Mouse (Mus musculus) left cerebral cortex, adult 8-10 months (tissue): ENCODE measurements at regions not wholly inside any gene's neighbourhood (a gene's known extent, or its start where the extent isn't known, plus 50 kb on each side); places are given as distances from the start of the nearest gene placed in this dataset.
"Not testable (repeated sequence)": the region's sequence is repeated elsewhere in the genome, so short reads cannot be mapped to it uniquely, and the experiment has no call there.

Source experiments
- DNase-seq, 2 experiments: peaks; one replicate each; pipeline ENCODE4 v3.0.0; 2022; ENCODE audit warnings: low spot score in 2 of 2

DNA sequence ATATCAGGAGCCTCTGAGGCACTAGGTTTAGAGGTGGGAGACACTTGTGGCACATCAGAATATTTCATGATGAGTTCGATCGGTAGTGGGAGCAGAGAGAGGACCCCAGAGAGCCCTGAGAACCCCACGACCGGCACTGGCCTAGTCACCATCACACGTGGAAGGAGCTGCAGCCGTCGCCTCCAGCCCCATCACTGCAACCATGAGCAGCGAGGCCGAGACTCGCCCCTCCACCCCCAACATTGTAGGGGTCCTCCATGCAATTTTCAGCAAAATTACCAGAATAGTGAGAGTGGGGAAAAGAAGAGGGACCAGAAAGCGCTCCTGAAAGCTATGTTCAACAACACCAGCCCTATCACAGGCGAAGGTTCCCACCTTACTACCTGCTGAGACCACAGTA is 297.0 kb downstream of the Edem1 start:
- DNase-seq: no peak

DNA sequence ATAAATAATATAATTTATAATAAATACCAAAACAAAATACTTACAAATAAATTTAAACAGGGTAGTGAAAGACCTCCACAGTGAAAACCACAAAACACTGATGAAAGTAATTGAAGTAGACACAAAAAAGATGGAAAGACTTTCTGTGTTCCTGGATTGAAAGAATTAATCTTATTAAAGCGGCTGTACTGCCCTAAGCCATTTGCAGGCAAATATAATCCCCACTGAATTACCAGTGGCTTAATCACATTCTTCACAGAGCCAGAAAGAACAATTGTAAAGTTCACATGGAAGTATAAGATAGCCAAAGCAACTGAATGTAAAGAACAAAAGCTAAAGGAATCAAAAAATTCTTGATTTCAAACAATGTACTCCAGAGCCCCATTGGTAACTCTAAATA is 298.8 kb downstream of the Edem1 start:
- no peak for DNase-seq

DNA sequence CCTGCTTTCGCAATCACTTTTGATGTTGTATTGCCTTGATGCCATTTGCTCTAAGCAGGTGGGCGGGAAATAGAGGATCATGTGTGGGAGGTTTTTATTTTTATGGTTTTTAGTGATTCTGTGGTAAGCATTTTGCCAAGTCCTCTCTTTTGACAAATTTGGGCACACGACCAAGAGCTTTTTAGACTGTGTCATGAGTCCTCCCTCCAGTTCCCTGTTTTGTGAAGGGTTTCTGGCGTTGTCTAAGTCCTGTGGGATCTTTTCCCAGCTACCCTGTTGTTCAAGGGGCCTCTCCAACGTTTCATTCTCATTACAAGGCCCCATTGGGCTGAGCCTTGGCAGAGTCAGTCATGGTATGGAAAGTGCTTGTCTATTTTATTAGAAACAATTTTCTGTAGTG is 317.7 kb downstream of the Edem1 start:
- DNase-seq: no peak

DNA sequence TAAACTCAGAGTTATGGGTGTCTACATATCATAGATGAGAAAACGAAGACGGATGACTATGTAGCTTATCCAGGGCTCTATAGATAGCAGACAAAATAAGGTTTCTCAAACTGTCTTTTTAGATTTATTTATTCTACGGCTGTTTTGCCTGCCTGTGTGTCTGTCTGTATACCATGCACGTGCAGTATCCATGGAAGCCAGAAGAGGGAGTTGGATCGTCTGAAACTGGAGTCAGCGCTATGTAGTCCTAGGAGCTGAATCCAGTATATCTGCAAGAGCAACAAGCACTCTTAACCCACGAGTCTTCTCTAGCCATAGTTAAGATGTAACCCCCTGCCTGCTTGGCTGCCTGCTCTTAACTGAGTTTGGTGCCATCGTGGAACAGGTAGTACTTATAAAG is 320.6 kb downstream of the Edem1 start:
- DNase-seq: no peak

DNA sequence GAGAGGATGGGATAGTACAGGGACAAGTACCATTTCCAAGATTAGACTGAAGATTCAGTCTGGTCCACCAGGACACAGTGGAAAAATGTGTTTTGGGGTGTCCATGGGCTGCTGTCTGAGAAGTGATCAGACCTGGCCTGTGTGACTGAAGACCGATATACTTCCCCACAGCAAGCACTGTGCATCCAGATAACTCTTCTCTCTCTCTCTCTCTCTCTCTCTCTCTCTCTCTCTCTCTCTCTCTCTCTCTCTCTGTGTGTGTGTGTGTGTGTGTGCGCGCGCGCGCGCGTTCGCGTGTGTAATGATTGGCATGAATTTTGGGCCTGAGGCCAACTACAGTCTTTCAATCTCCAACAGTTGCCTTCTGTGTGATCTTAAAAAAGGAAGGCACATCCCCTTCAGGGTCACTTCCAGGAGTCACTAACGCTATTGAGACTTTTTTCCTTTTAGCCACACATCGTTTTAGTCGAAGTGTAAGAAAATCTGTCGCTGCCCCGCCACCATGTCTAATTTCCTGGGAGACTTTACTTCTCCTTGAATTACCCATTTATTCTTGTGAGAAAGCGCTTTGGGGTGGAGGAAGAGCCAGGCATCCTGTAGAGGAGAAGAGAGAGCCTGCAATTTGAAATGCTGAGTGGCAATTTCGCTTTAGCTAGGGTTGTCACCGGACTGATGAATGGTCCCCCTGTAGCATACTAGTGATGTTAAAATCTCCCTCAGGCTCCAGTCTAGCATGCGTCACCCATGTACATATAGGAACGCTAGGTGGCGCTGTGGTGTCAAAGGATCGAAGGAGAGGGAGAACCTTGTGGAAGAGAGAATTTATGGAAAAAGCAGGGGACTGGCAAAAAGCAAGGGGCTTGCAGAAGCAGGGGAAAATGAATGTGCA is 321.8 kb downstream of the Edem1 start:
- peak; percentile 63 to 68 for DNase-seq

DNA sequence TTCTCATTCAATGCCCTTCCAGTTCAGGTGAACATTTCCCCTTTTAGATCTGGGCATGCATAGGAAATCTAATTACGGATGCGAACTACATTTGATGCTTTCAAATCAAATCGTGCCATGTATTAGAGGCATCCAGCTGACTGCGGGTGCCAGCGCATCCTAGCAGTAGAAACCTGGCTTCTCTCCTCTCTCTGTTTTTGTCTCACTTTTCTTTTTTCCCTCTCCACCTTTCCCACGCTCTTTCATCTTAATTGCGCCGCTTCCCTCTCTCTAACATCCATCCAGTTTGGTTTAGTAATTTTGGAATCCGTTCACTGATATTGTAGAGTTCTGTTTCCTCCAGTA is 322.4 kb downstream of the Edem1 start:
- no peak for DNase-seq

DNA sequence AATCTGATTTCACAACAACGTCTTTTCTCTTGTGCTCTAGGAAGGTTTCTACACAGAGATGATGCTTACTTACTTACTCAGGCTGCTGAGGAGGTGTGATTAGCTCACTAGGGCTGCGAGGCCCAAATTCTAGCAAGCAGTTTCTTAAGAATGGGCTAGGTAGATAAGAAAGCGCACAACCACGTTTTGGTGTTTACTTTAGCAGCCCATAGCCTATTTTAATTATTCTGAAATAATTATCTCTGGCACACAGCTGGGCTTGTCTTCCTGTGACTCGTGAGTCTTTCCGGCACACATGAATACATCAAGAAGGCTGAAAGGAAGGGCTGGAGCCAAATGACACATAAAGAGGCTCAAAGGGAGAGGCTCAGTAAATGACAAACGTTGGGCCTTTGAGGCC is 325.2 kb downstream of the Edem1 start:
- no peak for DNase-seq

DNA sequence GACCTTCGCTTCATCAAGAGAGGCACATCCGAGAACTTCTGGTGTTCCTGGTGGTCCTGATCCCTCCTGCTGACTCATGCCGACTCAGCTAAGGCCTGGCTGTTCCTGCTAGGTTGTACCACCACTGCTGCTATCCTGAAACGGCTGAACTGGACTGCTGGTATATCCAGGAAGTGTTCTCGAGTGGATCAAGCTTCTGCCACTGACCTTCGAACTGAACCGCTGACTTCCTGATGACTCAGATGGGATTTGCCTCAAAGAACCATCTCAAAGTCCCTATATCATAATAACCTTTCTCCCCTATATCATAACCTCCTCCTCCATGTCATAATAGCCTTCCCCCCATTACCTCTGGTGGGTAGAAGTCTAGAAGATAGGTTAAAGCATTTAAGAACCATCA is 331.1 kb downstream of the Edem1 start:
- no peak for DNase-seq

DNA sequence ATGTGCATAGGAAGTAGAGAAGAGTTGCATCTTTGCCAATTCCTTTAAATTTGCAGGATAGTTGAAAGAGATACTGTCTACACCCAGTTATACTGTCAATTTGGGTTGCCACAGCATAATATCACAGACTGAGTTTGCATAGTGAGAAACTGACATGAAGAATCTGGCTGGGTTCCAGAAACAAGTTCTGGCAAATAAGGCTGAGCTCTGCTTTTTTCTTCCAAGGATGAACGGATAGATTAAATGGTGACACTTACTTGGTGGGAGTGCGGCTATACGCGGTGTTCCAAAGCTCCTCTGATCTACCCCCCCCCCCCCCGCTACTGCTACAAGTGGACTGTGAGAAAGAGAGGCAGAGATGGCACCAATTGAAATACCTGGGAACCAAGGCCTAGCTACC is 339.0 kb downstream of the Edem1 start:
- no peak for DNase-seq

DNA sequence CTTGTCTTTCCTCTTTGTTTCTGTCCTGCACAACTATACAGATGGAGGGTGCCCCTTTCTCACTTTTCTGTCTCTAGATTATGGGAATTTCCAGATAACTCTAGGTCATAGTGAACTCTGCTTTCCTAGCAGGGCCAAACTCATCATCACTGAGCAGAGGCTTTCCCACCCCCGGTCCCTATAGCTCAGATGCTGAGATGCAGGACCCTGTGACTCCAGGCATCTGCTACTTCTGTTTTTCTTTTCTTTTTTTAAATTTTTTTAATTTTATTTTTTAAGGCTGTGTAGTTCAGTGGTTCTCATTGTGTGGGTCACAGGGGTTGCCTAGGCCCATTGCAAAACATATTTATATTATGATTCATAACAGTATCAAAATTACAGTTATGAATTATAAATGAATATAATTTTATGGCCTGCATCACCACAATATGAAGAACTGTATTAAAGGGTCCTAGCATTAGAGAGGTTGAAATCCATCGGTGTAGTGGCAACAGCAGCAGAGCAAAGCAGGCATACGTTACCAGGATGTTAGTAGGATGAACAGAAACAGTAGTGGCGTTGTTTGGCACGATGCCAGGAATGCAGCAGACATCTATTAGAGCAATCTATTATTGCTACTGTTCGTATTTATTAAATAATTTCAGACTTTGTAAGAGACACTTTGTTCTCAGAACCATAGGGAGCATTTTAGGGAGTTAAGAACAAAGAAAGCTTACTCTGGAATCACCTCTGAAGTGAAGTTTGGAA is 343.8 kb downstream of the Edem1 start:
- DNase-seq: no peak

DNA sequence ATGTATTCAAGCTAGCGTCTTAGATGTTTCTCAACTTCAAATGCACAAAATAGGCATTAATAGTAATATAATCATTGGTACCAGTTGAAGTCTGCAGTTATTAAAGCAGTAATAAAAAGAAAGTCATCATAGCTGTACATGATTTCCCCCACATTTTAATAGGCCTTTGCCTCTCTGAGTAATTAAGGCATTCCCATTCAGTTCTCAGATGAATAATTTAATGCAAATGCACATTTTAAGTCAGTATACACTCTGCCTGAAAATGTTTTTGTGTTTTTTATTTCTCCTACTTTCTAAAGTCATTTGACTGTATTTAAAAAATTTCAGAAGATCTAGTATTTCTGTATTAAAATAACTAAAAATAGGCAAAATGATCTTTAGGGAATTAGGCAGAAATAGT is 344.6 kb downstream of the Edem1 start:
- DNase-seq: no peak

DNA sequence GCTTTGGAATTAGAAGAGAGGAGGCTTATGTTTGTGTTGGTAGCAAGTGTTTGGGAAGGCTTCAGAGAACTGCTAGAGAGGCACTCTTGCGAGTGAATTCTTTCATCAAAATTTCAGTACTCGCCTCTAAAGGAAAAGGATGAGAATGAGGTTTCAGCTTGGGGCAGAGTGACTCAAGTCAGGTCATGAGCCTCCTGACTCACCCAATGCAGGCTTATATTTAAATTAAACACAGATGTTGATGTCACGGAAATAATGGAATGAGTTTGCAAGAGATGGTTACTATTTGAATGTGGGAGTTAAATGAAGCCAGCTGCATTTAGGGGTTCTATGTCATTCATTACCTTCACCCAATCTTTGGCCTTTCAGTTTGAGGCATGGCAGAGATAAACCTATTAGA is 348.4 kb downstream of the Edem1 start:
- no peak for DNase-seq

DNA sequence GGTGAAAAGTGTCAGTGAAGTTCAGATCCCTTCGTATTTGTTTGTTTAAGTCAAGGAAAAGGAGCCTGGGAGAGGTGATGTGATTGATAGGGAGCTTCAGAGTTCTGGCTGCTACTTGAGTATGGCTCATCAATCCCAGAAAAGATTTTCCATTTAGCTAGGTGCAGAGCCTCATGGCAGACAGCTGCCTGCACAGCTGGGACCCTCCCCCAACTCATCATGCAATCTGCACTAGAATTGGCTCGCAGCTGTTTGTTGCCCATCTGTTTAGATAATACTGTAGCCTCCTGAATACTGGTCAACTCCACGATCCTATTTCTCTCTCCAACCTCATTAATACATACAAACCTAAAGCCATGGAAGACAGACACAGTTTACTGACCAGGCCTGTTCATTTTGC is 354.4 kb downstream of the Edem1 start:
- no peak for DNase-seq

DNA sequence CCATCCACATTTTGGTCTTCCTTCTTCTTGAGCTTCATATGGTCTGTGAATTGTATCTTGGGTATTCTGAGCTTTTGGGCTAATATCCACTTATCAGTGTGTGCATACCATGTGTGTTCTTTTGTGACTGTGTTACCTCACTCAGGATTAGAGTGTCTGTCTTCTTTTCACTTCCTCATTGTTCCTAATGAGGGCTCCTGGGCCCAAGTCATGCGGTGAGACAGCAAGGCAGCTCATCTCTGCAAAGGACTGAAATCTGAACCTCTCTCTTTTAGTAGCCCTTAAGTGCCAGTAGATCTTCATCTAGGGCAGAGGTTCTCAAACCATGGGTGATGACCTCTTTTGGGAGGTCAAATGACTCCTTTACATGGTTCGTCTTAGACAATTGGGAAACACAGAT is 364.6 kb downstream of the Edem1 start:
- DNase-seq: not testable (repeated sequence)

DNA sequence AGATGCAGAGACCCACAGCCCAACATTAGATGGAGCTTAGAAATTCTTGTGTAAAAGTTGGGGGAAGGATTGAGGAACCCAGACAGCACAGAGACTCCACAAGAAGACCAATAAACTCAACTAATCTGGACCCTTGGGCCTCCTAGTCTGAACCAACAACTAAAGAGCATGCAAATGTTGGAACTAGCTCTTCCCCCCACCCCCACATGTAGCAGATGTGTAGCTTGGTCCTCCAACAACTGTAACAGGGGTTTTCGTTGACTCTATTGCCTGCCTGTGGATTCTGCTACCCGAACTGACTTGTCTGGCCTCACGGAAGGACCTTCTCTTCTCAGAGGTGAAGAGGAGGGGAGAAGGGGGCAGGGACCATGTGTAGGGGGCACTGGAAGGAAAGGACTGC is 365.2 kb downstream of the Edem1 start:
- DNase-seq: no peak

DNA sequence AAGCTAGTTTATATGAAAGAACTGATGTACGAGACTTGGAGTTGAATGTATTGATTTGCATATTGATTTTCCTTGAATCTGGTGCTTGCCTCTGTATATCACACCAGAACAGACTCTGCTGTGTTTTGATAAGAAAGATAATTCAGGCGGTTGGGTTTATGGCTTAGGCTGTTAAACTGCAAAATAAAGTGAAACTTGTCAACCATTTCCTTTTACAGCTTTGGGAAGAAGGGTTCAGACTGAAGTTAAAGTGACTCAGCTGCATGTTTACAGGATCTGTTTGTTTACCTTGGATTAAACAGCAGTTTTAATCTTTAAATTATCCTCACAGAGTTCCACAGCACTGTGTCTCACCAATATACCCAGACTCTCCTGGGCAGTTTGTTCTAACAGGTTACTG is 381.3 kb downstream of the Edem1 start:
- no peak for DNase-seq

DNA sequence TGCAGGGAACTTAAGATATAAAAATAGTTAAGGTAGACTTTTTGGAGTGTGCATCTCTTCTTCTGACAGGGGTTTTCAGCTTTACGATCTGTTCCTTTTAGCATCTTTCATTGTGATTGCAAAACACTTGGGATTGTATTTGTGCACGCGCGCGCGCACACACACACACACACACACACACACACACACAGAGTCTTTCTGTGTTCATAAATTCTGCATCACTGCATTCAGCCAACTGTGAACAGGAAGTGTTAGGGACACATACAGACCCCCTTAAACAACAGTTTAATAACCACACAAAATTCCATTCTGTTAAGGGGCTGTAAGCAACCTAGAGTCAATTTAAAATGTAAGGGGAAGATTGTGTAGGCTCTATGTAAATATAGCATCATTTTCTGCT is 401.9 kb downstream of the Edem1 start:
- no peak for DNase-seq

DNA sequence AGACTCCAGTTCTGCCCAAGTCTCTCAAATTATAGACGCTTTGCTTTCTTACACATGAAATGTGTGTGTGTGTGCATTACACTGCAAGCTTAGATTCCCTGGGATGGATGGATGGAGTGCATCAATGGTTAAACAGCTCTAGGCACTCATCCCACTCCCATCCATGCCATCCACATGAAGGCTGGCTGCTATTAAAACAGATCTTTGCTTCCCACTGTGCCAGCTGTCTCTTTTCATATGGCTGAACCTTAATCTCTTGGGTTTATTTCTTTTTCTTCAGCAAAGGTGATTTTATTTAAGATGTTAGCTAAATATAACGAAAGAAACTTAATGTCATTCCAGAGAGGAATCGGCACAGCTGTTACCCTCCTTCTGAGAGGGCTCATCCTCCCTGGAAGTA is 405.0 kb downstream of the Edem1 start:
- no peak for DNase-seq

DNA sequence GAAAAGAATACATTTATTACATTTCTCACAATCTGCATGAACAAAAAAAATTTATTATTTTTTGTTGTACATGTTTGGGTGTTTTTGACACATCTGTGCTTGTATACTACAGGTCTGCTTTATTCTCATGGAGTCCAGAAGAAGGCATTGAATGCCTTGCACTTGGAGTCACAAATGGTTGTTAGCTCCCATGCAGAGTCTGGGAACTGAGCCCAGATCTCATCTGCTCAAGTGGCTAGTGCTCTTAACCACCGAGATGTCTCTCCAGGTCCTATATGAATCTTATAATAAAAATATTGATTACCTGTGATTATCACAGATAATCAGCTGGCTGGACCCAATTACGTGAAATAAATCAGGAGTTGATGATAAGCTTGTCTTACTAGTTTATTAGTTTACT is 417.2 kb downstream of the Edem1 start:
- DNase-seq: no peak

DNA sequence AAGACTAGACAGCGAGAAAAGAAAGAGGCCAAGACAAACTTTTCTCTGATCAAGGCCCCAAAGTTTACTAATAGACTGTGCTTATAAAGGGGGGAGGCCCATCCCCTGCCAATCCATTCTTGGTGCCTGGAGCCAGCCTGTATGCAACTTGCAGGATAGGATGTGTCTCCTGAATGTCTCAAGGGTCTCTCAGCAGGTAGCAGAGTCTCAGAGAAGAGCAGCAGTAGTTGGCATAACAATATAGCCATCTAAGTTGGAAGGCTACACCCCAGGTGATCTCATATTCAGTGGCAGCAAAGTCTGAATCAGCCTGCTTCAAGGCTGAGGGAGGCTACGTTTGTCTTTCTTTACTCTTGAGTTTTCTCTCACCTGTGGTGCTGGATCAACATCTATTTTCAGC is 418.1 kb downstream of the Edem1 start:
- DNase-seq: not testable (repeated sequence)
